Mouse (Mus musculus): Measurements from ENCODE around the gene Numa1.

GRCm38 (mm10) chr7:102023821-102024220, 89.9 kb downstream of the Numa1 start:
- TF ChIP-seq ZC3H11A (IDR thresholded peaks at IDR 0.05; ENCODE audit: borderline replicate concordance, low read depth, low read length) = no peak
- TF ChIP-seq HCFC1 (IDR thresholded peaks at IDR 0.05; ENCODE audit: borderline replicate concordance, insufficient read depth, low read length) = no peak
- TF ChIP-seq MAFK (IDR thresholded peaks at IDR 0.05; ENCODE audit: insufficient read depth, low read depth, low read length) = no peak
